Comparison of ENCODE assay signal across 8 mouse cellular contexts in genomic region chr3:152912216-152913101, GRCm38 (mm10).
DNase-seq lines count a peak whose midpoint lies in the region; ATAC-seq lines count a peak whose summit lies in the region.
"Had no signal": no experiment of that assay in that cellular context is flagged by ENCODE, and none has a peak within 500 bp of the region (broad histone marks: within the 10 kb centered on the region; RNA-seq: fewer than 3 reads in every experiment).

No protein-coding gene starts in this region.

- ATAC-seq in hematopoietic stem cell, adult 5-6 weeks (replicated peaks in 1 of 2; ENCODE audit: insufficient read depth in 1 of 2, low FRiP score in 2 of 2, low TSS enrichment in 1 of 2, low read depth in 1 of 2, poor library complexity in 2 of 2, severe bottlenecking in 2 of 2), result peak; percentile 95 to 96
- ATAC-seq in hindbrain, embryonic 14.5 days (ENCODE audit: low FRiP score), result no peak

- H3K27ac ChIP-seq in hindbrain, embryonic 14.5 days, result no peak overlapping the region

- no peaks in the 10 kb centered on the region for H3K4me1 ChIP-seq in hindbrain, embryonic 14.5 days (replicated peaks; ENCODE audit: control insufficient read depth, insufficient read depth, low read length)

- H3K4me2 ChIP-seq in hindbrain, embryonic 14.5 days (replicated peaks), result no peak overlapping the region

- DNase-seq in spleen, adult 18-20 months, result peak; percentile 35 to 38
- DNase-seq in spleen, postnatal 4 days (ENCODE audit: low spot score in 2 of 2), result no peak
- peak; percentile 92 for DNase-seq in naive thymus-derived CD4-positive, alpha-beta T cell, adult 2 months (ENCODE audit: low read depth)
- DNase-seq in cerebellum, adult 8-10 months, result no peak
- DNase-seq in urinary bladder, postnatal 14 days (ENCODE audit: low spot score), result no peak
- DNase-seq in hindbrain, embryonic 14.5 days (ENCODE audit: low spot score), result no peak
- DNase-seq: right cerebral cortex, postnatal 4 days had no signal

- H3K36me3 ChIP-seq in hindbrain, embryonic 14.5 days (replicated peaks; ENCODE audit: control insufficient read depth, insufficient read depth), result no peaks in the 10 kb centered on the region

- no peak overlapping the region for H3K9ac ChIP-seq in hindbrain, embryonic 14.5 days

- no peaks in the 10 kb centered on the region for H3K9me3 ChIP-seq in hindbrain, embryonic 14.5 days (ENCODE audit: control insufficient read depth, low read length)

- 88% methylated on average over 23 of the region's 23 CpGs for WGBS in hindbrain, embryonic 14.5 days

- H3K4me3 ChIP-seq in hindbrain, embryonic 14.5 days (replicated peaks; ENCODE audit: low read length), result no peak overlapping the region

- H3K27me3 ChIP-seq in hindbrain, embryonic 14.5 days (ENCODE audit: control insufficient read depth, insufficient read depth, low read length), result no peaks in the 10 kb centered on the region

Comparison
In these comparisons a context has a peak if more than half of its experiments do, and no peak if none do; other contexts are left out.
1. DNase-seq: peak in spleen, adult 18-20 months (2 of 2) and naive thymus-derived CD4-positive, alpha-beta T cell, adult 2 months (single experiment); none in spleen, postnatal 4 days (0 of 2), cerebellum, adult 8-10 months (single experiment), urinary bladder, postnatal 14 days (single experiment) and hindbrain, embryonic 14.5 days (single experiment).